Mouse (Mus musculus): ENCODE measurements around the gene Dao. TPM values are rescaled to one million over a fixed set of nuclear protein-coding genes. Genes with fewer than 3 reads are reported as not detected.

Gene Dao
- polyA plus RNA-seq, 1 experiment from 2014 or later: 35.3 TPM

DNA sequence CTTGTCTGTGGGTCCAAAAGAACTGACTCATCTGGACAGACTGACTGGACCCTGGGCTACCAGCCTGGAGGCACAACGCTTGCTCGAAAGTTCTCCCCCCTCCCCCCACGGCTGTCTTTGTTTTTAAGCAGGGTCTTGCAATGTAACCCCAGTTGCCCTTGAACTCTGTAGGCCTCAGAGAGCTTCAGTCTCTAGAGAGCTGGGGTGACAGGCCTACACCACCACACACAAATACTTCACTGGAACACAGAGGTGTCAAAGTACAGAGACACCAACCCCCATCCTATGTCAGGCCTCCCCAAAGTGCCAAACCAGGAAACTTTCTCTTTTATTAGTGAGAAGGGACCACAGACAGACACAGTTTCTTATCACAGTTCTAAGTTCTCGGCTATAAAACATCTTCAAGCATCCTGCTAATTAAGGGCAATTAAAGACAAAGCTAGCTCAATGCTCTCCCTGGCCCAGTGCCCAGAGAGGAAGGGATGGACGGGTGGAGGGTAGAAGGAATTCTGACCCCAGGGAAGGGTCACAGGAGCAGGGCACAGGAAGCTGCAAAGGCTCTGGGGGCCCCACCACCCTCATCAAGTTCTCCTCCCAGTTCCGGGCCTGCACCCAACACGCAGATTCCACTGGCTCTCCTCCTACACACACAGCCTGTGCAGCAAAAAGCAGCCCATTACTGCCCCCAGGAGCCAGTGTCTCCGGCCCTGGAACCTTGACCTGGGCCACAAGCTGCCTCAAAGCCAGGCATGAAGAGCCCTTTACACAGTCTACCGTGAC, 17.1 kb upstream of the Dao start:
- TF ChIP-seq CTCF (IDR thresholded peaks at IDR 0.05; ENCODE audit: low read depth): peak; percentile 23; the same call in 1 of the 2 replicates
- no peaks in the 10 kb centered on the region for H3K27me3 ChIP-seq (ENCODE audit: insufficient read depth, low read length)
- 8% methylated on average over 9 of the region's 9 CpGs for WGBS
- ATAC-seq (replicated peaks; ENCODE audit: low FRiP score, low read depth): peak; percentile 64
- no peak overlapping the region for H3K4me3 ChIP-seq (replicated peaks; ENCODE audit: low read depth, low read length)
- DNase-seq (ENCODE audit: low spot score): peak; percentile 82
- H3K4me1 ChIP-seq (replicated peaks; ENCODE audit: insufficient read depth, low read length): peaks cover 17% of the 10 kb centered on the region
- no peak overlapping the region for H3K9ac ChIP-seq (ENCODE audit: low read depth, low read length)
- peak overlapping the region; percentile 77 for H3K27ac ChIP-seq
- no peaks in the 10 kb centered on the region for H3K36me3 ChIP-seq (ENCODE audit: insufficient read depth, low read length)
- H3K9me3 ChIP-seq (replicated peaks; ENCODE audit: low read length): no peaks in the 10 kb centered on the region
- no peak overlapping the region for H3K4me2 ChIP-seq (ENCODE audit: low read length)

DNA sequence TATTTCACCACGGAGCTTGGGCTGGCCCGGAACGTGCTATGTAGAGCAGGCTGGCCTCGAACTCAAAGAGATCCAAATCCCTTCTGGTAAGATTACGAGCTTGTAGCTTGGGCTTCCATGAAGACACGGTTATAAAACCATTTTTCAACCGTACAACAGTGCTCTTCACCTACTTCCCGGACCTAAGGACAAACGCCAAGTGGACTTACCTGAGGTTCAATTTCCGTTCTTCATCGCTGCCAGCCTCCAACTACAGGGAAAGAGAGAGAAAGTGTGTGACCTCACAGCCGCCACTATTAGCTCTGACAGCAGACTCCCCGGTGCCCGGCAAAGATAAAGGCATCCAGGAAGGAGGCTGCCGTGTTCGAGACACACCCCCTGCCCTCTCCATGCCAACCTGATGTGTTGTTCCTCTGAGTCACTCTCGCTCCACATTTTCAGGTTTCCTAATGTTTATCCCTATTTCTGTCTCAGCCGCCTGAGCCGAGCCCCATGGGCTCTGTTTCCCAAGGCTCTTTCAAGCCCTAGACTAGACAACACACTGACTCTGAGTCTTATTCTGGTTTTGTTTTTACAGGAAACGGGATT, 14.0 kb upstream of the Dao start:
- Histone ChIP-seq H3K4me3 (replicated peaks; ENCODE audit: low read depth, low read length) (no peak overlapping the region), H3K9me3 (replicated peaks; ENCODE audit: low read length) (no peaks in the 10 kb centered on the region), H3K27me3 (ENCODE audit: insufficient read depth, low read length) (no peaks in the 10 kb centered on the region), H3K9ac (ENCODE audit: low read depth, low read length) (no peak overlapping the region), H3K36me3 (ENCODE audit: insufficient read depth, low read length) (no peaks in the 10 kb centered on the region), H3K4me2 (ENCODE audit: low read length) (no peak overlapping the region), H3K27ac (no peak overlapping the region), H3K4me1 (replicated peaks; ENCODE audit: insufficient read depth, low read length) (peaks cover 16% of the 10 kb centered on the region)
- no peak for DNase-seq (ENCODE audit: low spot score)
- ATAC-seq (replicated peaks; ENCODE audit: low FRiP score, low read depth): no peak
- 77% methylated on average over 20 of the region's 20 CpGs for WGBS
- no peak for TF ChIP-seq CTCF (IDR thresholded peaks at IDR 0.05; ENCODE audit: low read depth)

DNA sequence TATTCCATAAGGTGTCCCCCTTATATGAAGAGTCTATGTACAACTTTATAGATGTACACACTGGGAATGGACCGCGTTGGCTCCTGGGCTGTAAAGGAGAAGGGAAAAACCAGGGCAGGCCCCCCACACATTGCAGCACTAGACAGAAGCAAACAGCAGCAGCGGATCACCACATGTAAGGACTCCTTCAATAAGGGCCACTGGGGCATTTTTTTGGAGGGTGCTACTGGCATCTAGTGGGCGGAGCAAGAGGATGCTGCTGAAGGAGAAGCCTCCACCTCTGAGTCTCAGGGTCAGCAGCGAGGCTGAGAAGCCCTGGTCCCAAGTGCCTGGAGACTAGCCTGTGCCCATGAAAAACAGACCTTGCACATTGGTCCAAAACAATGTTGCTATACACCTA, 12.9 kb upstream of the Dao start:
- DNase-seq (ENCODE audit: low spot score) (no peak), ATAC-seq (replicated peaks; ENCODE audit: low FRiP score, low read depth) (no peak)
- Histone ChIP-seq H3K4me1 (replicated peaks; ENCODE audit: insufficient read depth, low read length) (peaks cover 16% of the 10 kb centered on the region), H3K4me2 (ENCODE audit: low read length) (no peak overlapping the region), H3K27me3 (ENCODE audit: insufficient read depth, low read length) (no peaks in the 10 kb centered on the region), H3K4me3 (replicated peaks; ENCODE audit: low read depth, low read length) (no peak overlapping the region), H3K36me3 (ENCODE audit: insufficient read depth, low read length) (no peaks in the 10 kb centered on the region), H3K9me3 (replicated peaks; ENCODE audit: low read length) (no peaks in the 10 kb centered on the region), H3K27ac (no peak overlapping the region), H3K9ac (ENCODE audit: low read depth, low read length) (0 out of 2 replicates have a peak overlapping the region, but pooled peaks have one; percentile 18)
- 92% methylated on average over 5 of the region's 5 CpGs for WGBS
- no peak; the same call in 1 of the 2 replicates for TF ChIP-seq CTCF (IDR thresholded peaks at IDR 0.05; ENCODE audit: low read depth)

DNA sequence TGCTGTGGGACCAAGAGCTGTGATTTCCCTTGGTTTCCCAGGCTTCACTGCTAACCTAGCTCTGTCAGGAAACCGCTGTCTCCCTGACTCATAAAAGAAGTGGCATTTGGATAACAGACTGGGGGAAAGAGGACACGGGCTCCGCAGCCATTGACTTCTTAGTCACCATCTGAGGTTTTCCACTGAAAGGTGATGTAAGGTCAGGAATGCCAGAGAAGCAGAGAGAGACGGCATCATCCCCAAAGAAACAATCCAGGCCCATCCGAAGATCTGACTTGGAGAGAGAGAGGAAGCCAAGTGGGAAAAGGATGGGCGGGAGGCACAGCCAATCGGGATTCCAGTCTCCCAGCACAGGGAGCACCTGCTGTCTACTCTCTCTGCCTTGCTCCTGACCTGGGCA, 12.4 kb upstream of the Dao start:
- DNase-seq (ENCODE audit: low spot score): no peak
- no peak overlapping the region for H3K4me2 ChIP-seq (ENCODE audit: low read length)
- H3K27me3 ChIP-seq (ENCODE audit: insufficient read depth, low read length): no peaks in the 10 kb centered on the region
- ATAC-seq (replicated peaks; ENCODE audit: low FRiP score, low read depth): no peak
- H3K9me3 ChIP-seq (replicated peaks; ENCODE audit: low read length): no peaks in the 10 kb centered on the region
- no peak overlapping the region for H3K9ac ChIP-seq (ENCODE audit: low read depth, low read length)
- H3K4me3 ChIP-seq (replicated peaks; ENCODE audit: low read depth, low read length): no peak overlapping the region
- 57% methylated on average over 7 of the region's 7 CpGs for WGBS
- no peak overlapping the region for H3K27ac ChIP-seq
- no peak for TF ChIP-seq CTCF (IDR thresholded peaks at IDR 0.05; ENCODE audit: low read depth)
- H3K36me3 ChIP-seq (ENCODE audit: insufficient read depth, low read length): no peaks in the 10 kb centered on the region
- peaks cover 12% of the 10 kb centered on the region for H3K4me1 ChIP-seq (replicated peaks; ENCODE audit: insufficient read depth, low read length)

DNA sequence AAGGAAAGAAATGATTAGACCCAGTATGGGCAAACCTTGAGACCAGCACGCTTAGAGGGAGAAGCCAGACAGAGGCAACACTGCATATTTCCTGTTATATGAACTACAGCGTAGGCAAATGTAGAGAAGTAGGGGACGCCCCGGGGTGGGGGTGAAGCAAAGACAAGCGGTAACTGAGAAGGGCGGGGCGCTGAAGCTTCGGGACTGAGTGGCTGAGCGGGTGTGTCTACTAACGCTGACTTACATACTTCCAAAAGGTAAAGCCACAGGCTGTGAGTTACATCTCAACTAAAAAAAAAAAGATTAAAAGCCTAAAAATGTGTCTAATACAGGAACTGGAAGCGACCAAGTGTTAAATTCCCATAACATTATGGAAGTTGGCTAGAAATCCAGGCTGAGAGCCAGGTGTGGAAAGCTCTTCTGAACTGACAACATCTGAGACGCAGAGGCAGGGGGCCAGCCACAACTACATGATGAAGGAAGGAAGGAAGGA, 11.1 kb upstream of the Dao start:
- H3K4me2 ChIP-seq (ENCODE audit: low read length): peak overlapping the region; percentile 83
- no peak for TF ChIP-seq CTCF (IDR thresholded peaks at IDR 0.05; ENCODE audit: low read depth)
- peak overlapping the region; percentile 88 for H3K9ac ChIP-seq (ENCODE audit: low read depth, low read length)
- peak overlapping the region; percentile 92 for H3K27ac ChIP-seq
- H3K36me3 ChIP-seq (ENCODE audit: insufficient read depth, low read length): no peaks in the 10 kb centered on the region
- H3K27me3 ChIP-seq (ENCODE audit: insufficient read depth, low read length): no peaks in the 10 kb centered on the region
- H3K9me3 ChIP-seq (replicated peaks; ENCODE audit: low read length): no peaks in the 10 kb centered on the region
- H3K4me1 ChIP-seq (replicated peaks; ENCODE audit: insufficient read depth, low read length): 0 out of 2 replicates have a peak, but pooled peaks cover 4% of the 10 kb centered on the region
- ATAC-seq (replicated peaks; ENCODE audit: low FRiP score, low read depth) (no peak), DNase-seq (ENCODE audit: low spot score) (peak; percentile 62)
- H3K4me3 ChIP-seq (replicated peaks; ENCODE audit: low read depth, low read length): peak overlapping the region; percentile 85
- 8% methylated on average over 12 of the region's 12 CpGs for WGBS

DNA sequence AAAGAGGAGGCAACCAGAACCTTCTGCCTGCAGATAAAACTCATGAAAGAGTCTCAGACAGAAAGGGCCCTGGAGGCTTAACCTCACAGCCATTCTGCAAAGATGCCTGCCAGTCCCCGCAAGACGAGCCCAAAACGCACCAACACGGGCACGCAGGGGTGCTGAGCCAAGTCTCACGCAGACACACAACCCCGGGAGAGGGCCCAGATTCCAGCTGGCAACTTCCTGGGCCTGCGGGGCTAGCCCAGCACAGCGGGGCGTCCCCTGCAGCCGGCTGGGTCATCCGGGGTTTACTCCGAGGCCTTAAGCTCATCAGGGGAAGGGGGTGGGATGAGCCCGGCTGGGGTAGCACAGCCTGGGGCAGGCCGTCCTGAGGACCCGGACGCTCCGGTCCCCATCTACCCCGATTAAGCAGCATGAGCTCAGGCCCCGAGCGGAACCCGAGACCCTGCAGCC, 10.4 kb upstream of the Dao start:
- WGBS: under 1% methylated on average over 22 of the region's 22 CpGs
- peak; percentile 65 for ATAC-seq (replicated peaks; ENCODE audit: low FRiP score, low read depth)
- no peaks in the 10 kb centered on the region for H3K27me3 ChIP-seq (ENCODE audit: insufficient read depth, low read length)

More for the DNA sequence above, 10.4 kb upstream of the Dao start:
- H3K4me1 ChIP-seq (replicated peaks; ENCODE audit: insufficient read depth, low read length): 0 out of 2 replicates have a peak, but pooled peaks cover 4% of the 10 kb centered on the region
- no peak for TF ChIP-seq CTCF (IDR thresholded peaks at IDR 0.05; ENCODE audit: low read depth)
- peak overlapping the region; percentile 92 for H3K27ac ChIP-seq
- peak overlapping the region; percentile 85 for H3K4me3 ChIP-seq (replicated peaks; ENCODE audit: low read depth, low read length)
- DNase-seq (ENCODE audit: low spot score): peak; percentile 47
- no peaks in the 10 kb centered on the region for H3K9me3 ChIP-seq (replicated peaks; ENCODE audit: low read length)
- no peaks in the 10 kb centered on the region for H3K36me3 ChIP-seq (ENCODE audit: insufficient read depth, low read length)
- peak overlapping the region; percentile 83 for H3K4me2 ChIP-seq (ENCODE audit: low read length)
- peak overlapping the region; percentile 88 for H3K9ac ChIP-seq (ENCODE audit: low read depth, low read length)

Data from kidney, postnatal 0 days (tissue).